28 mouse cellular contexts compared by ENCODE assay signal in the genomic region with DNA sequence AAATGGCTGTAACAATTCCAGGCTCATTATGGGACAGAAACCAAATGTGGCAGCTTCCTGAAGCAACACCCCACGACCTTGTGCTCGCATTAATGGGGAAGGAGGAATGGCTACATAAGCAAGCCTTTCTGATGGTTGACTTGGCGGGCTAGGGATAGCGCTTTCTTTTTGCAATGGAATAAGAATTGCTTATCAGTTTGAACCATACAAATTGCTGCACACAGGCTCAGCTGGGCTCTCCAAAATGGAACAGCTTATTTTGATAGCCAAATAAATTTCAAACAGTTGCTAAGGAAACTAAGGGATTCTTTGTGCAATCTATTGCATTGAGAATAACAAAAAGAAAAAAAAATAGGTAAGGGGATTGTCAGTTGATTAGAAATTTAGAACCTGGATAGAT.
"Had no signal": no experiment of that assay in that cellular context is flagged by ENCODE, and none has a peak within 500 bp of the region (broad histone marks: within the 10 kb centered on the region; RNA-seq: fewer than 3 reads in every experiment).

No protein-coding gene starts in this region.

- ATAC-seq: hindbrain, embryonic 16.5 days; inflammation-experienced regulatory T-cells, adult 6 months; intestine, embryonic 15.5 days; intestine, postnatal 0 days had no signal

- H3K9me3 ChIP-seq: heart, embryonic 13.5 days; heart, embryonic 15.5 days; hindbrain, embryonic 10.5 days; hindbrain, embryonic 12.5 days; intestine, embryonic 15.5 days; limb, embryonic 10.5 days; limb, embryonic 12.5 days; liver, embryonic 13.5 days; liver, embryonic 15.5 days had no signal

- H3K4me1 ChIP-seq: heart, embryonic 15.5 days; hindbrain, embryonic 10.5 days; intestine, embryonic 15.5 days; liver, embryonic 15.5 days had no signal

- DNase-seq: gastrocnemius, postnatal 14 days; gastrocnemius, postnatal 36 days; heart, adult 11 months; heart, adult 2 months; heart, postnatal 14 days; heart, postnatal 4 days; kidney, adult 18-20 months; kidney, adult 8-10 months; kidney, postnatal 10 days; kidney, postnatal 25 days; kidney, postnatal 4 days; liver; liver, embryonic 13.5 days had no signal

- H3K9ac ChIP-seq: heart, embryonic 13.5 days; heart, embryonic 15.5 days; hindbrain, embryonic 12.5 days; hindbrain, embryonic 14.5 days; intestine, embryonic 15.5 days; limb, embryonic 12.5 days; liver, embryonic 13.5 days; liver, embryonic 15.5 days had no signal

- H3K27ac ChIP-seq: heart, adult 2 months; heart, embryonic 13.5 days; heart, embryonic 15.5 days; hindbrain, embryonic 10.5 days; hindbrain, embryonic 12.5 days; hindbrain, embryonic 14.5 days; intestine, embryonic 15.5 days; limb, embryonic 10.5 days; limb, embryonic 12.5 days; liver, embryonic 13.5 days; liver, embryonic 15.5 days had no signal

- H3K4me3 ChIP-seq: heart, adult 2 months; heart, embryonic 13.5 days; heart, embryonic 15.5 days; hindbrain, embryonic 10.5 days; hindbrain, embryonic 12.5 days; intestine, embryonic 15.5 days; left cerebral cortex, adult 2 months; limb, embryonic 10.5 days; limb, embryonic 12.5 days; liver, embryonic 13.5 days; liver, embryonic 15.5 days had no signal

- H3K4me2 ChIP-seq: heart, embryonic 11.5 days; heart, embryonic 13.5 days; heart, embryonic 15.5 days; hindbrain, embryonic 12.5 days; hindbrain, embryonic 14.5 days; intestine, embryonic 15.5 days; limb, embryonic 12.5 days; liver, embryonic 11.5 days; liver, embryonic 13.5 days; liver, embryonic 15.5 days had no signal

- H3K27me3 ChIP-seq: intestine, embryonic 15.5 days; limb, embryonic 12.5 days; liver, embryonic 13.5 days; liver, embryonic 15.5 days had no signal

- H3K36me3 ChIP-seq: heart, embryonic 13.5 days; heart, embryonic 15.5 days; intestine, embryonic 15.5 days; liver, embryonic 13.5 days; liver, embryonic 15.5 days had no signal
